Mouse (Mus musculus): ENCODE data around the gene Pnpt1.

GRCm38 (mm10) chr11:29098926-29099325 lies 31.6 kb upstream of the Pnpt1 start:
- TF ChIP-seq CTCF (IDR thresholded peaks at IDR 0.05; ENCODE audit: insufficient read depth, low read depth, low read length) (no peak), POLR2A (IDR thresholded peaks at IDR 0.05; ENCODE audit: insufficient read depth, low read depth, low read length) (no peak)

Data from olfactory bulb, adult 2 months (tissue).